Mouse (Mus musculus) forebrain, embryonic 13.5 days (tissue): ENCODE measurements around the gene 6030452D12Rik. TPM values are rescaled to one million over a fixed set of nuclear protein-coding genes. Genes with fewer than 3 reads are reported as not detected.

Experiments used
- ATAC-seq: fragments of 200-750 bp; cut with Nextera tagmentation; 2 replicates; pipeline ENCODE4 v1.8.0; 2017
- H3K27ac ChIP-seq: fragments of 300-500 bp; sonication (generic); 2 replicates; pipeline ENCODE4 v1.5.1; 2015; ENCODE audit warnings: inconsistent platforms, mild to moderate bottlenecking, moderate library complexity
- H3K27me3 ChIP-seq: fragments of 300-500 bp; sonication (generic); 2 replicates; pipeline ENCODE4 v1.6.1; 2015; ENCODE audit warnings: mild to moderate bottlenecking, inconsistent platforms
- H3K36me3 ChIP-seq: fragments of 300-500 bp; sonication (generic); 2 replicates; pipeline ENCODE4 v1.6.1; 2015; ENCODE audit warnings: mild to moderate bottlenecking, inconsistent platforms; ENCODE audit not compliant: poor library complexity, severe bottlenecking
- H3K4me1 ChIP-seq: fragments of 300-500 bp; sonication (generic); 2 replicates; pipeline ENCODE4 v1.6.1; 2015; ENCODE audit warnings: inconsistent platforms
- H3K4me2 ChIP-seq: fragments of 300-500 bp; sonication (generic); 2 replicates; pipeline ENCODE4 v1.6.1; 2015; ENCODE audit warnings: inconsistent platforms, mild to moderate bottlenecking, moderate library complexity
- H3K4me3 ChIP-seq: fragments of 300-500 bp; sonication (generic); 2 replicates; pipeline ENCODE4 v1.5.1; 2015; ENCODE audit warnings: mild to moderate bottlenecking, inconsistent platforms
- H3K9ac ChIP-seq: fragments of 300-500 bp; sonication (generic); 2 replicates; pipeline ENCODE4 v1.6.1; 2015; ENCODE audit warnings: mild to moderate bottlenecking, inconsistent platforms
- H3K9me3 ChIP-seq: fragments of 300-500 bp; sonication (generic); replicated peaks from 2 replicates; pipeline ENCODE4 v1.6.1; 2016; ENCODE audit warnings: inconsistent platforms
- WGBS: fragments of 180-500 bp; shearing (Covaris S2); methylation state at CpG from one replicate; pipeline ENCODE4 v1.1.7; 2015; 5-methylcytosine and 5-hydroxymethylcytosine counted together
- polyA plus RNA-seq: library from polyadenylated mRNA; unstranded; fragments of >200 nt; fragmentation: Nextera tagmentation; extraction: Ambion mirVana; gene quantifications from 2 replicates; pipeline ENCODE4 v1.2.1, GENCODE M21; 2015

The 6030452D12Rik gene
- polyA plus RNA-seq, 1 experiment from 2014 or later, result not detected

DNA sequence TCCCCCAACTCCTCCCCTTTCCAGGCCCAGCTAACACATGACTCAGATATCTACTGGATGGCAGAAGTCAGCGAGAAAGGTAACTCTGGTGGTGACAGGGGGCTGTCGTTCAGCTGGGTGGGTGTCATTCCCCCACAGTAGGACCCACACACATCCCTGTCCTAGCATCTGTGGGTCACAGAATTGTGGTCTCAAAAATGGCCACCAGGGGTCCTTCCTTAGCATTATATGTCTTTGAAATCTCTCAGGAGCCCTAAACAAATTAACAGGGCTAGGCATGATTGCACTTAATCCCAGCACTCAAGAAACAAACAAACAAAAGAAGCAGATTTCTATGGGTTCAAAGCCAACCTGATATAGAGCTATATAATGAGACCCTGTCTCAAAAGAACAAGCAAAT, 44.8 kb downstream of the 6030452D12Rik start:
- WGBS, result 92% methylated on average over 2 of the region's 2 CpGs
- H3K4me1 ChIP-seq, result no peaks in the 10 kb centered on the region
- no peak overlapping the region for H3K4me2 ChIP-seq
- H3K27me3 ChIP-seq, result no peaks in the 10 kb centered on the region
- H3K9ac ChIP-seq, result no peak overlapping the region
- no peaks in the 10 kb centered on the region for H3K36me3 ChIP-seq
- no peaks in the 10 kb centered on the region for H3K9me3 ChIP-seq
- H3K4me3 ChIP-seq, result no peak overlapping the region
- H3K27ac ChIP-seq, result no peak overlapping the region
- no peak for ATAC-seq

- Histone ChIP-seq H3K9ac (no peak overlapping the region), H3K4me2 (no peak overlapping the region), H3K27ac (no peak overlapping the region), H3K4me3 (no peak overlapping the region), H3K36me3 (no peaks in the 10 kb centered on the region), H3K9me3 (no peaks in the 10 kb centered on the region), H3K27me3 (no peaks in the 10 kb centered on the region), H3K4me1 (no peaks in the 10 kb centered on the region)
- 91% methylated on average over 7 of the region's 7 CpGs for WGBS
- ATAC-seq, result no peak
Observed at GRCm38 (mm10) chr8:106546746-106547145, 46.4 kb downstream of the 6030452D12Rik start.

- H3K4me3 ChIP-seq, result no peak overlapping the region
- no peaks in the 10 kb centered on the region for H3K27me3 ChIP-seq
- H3K36me3 ChIP-seq, result no peaks in the 10 kb centered on the region
- H3K9ac ChIP-seq, result no peak overlapping the region
- H3K4me2 ChIP-seq, result no peak overlapping the region
- 84% methylated on average over 10 of the region's 10 CpGs for WGBS
- no peak overlapping the region for H3K27ac ChIP-seq
- H3K9me3 ChIP-seq, result no peaks in the 10 kb centered on the region
- H3K4me1 ChIP-seq, result no peaks in the 10 kb centered on the region
- no peak for ATAC-seq
Observed at GRCm38 (mm10) chr8:106548366-106548936, 48.1 kb downstream of the 6030452D12Rik start.

- WGBS, result 98% methylated on average over 1 of the region's 1 CpGs
- Histone ChIP-seq H3K4me3 (no peak overlapping the region), H3K4me1 (no peaks in the 10 kb centered on the region), H3K36me3 (no peaks in the 10 kb centered on the region), H3K9ac (no peak overlapping the region), H3K27ac (no peak overlapping the region), H3K4me2 (no peak overlapping the region), H3K9me3 (no peaks in the 10 kb centered on the region; the same call in 1 of the 2 replicates), H3K27me3 (no peaks in the 10 kb centered on the region)
- ATAC-seq, result no peak
Observed at GRCm38 (mm10) chr8:106550906-106551305, 50.6 kb downstream of the 6030452D12Rik start.

DNA sequence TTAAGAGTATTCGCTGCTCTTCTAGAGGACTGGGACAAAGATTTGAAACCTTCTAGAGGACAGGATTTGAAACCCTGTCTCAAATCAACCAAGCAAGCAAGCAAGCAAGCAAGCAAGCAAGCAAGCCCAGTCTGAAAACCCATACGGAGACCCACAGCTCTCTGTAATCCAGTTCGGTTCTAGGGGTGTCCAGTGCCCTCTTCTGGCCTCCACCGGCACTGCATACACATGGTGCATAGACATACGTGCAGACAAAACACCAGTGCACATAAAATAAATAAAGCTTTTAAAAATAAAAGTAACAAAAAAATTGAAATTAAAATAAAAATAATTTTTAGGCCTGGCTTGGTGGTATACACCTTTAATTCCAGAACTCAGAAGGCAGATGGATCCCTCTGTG, 53.7 kb downstream of the 6030452D12Rik start:
- H3K4me2 ChIP-seq, result no peak overlapping the region
- no peak overlapping the region for H3K9ac ChIP-seq
- no peak overlapping the region for H3K4me3 ChIP-seq
- WGBS, result 93% methylated on average over 5 of the region's 5 CpGs
- peaks cover 9% of the 10 kb centered on the region; the same call in 1 of the 2 replicates for H3K9me3 ChIP-seq
- ATAC-seq, result no peak
- H3K36me3 ChIP-seq, result no peaks in the 10 kb centered on the region
- no peaks in the 10 kb centered on the region for H3K27me3 ChIP-seq
- H3K27ac ChIP-seq, result no peak overlapping the region
- H3K4me1 ChIP-seq, result no peaks in the 10 kb centered on the region

DNA sequence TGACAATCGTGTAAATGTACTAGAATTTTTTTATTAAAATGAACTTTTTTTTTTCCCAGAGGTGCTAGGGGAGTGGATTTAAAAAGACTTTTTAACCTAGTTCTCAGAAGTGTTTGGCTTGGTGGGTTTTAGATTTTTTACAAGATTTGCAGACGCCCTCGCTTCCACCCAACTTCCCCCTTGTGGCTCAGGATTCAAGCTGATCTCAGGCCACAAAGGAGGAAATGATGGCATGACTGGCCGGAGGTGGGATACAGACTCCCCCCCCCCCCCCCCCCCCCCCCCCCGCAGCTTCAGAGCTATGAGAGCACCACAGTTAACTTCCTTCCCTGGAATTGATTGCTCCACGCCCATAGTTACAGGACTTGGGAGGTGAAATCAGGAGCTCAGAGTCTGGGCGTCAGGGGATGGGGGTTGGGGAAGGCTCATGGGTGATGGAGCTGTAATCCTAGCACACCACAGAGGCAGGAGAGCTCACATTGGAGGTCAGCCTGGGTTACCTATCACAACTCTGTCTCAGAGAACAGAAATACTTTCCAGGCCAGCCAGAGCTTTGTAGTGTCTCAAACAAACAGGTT, 55.8 kb downstream of the 6030452D12Rik start:
- WGBS, result 86% methylated on average over 6 of the region's 7 CpGs
- no peak overlapping the region for H3K27ac ChIP-seq
- no peaks in the 10 kb centered on the region for H3K36me3 ChIP-seq
- no peaks in the 10 kb centered on the region for H3K4me1 ChIP-seq
- ATAC-seq, result no peak
- peaks cover 9% of the 10 kb centered on the region; the same call in 1 of the 2 replicates for H3K9me3 ChIP-seq
- H3K4me2 ChIP-seq, result no peak overlapping the region
- no peaks in the 10 kb centered on the region for H3K27me3 ChIP-seq
- no peak overlapping the region for H3K9ac ChIP-seq
- no peak overlapping the region for H3K4me3 ChIP-seq

Other genes starting within 250 kb of the 6030452D12Rik start
- gene Smpd3, start 162.5 kb upstream of the 6030452D12Rik start, polyA plus RNA-seq, result 31.4 and 34.6 TPM in 2 replicates
- 41.4 and 46.0 TPM in 2 replicates for gene Zfp90, start 85.2 kb upstream of the 6030452D12Rik start, polyA plus RNA-seq
- 0.53 and 0.63 TPM in 2 replicates for gene Cdh3, start 10.4 kb downstream of the 6030452D12Rik start, polyA plus RNA-seq
- 6.9 and 9.8 TPM in 2 replicates for gene Gm10073, start 72.9 kb downstream of the 6030452D12Rik start, polyA plus RNA-seq
- gene Cdh1, start 102.8 kb downstream of the 6030452D12Rik start, polyA plus RNA-seq, result 0.53 and 0.58 TPM in 2 replicates
- 6.0 and 7.3 TPM in 2 replicates for gene Tango6, start 182.5 kb downstream of the 6030452D12Rik start, polyA plus RNA-seq